Mouse (Mus musculus) midbrain, embryonic 16.5 days (tissue): ENCODE data around the gene Gapt. TPM values are rescaled to one million over a fixed set of nuclear protein-coding genes. Genes with fewer than 3 reads are reported as not detected.
"Not testable (repeated sequence)": the region's sequence is repeated elsewhere in the genome, so short reads cannot be mapped to it uniquely, and the experiment has no call there.

ENCODE experiments used
- ATAC-seq: fragments of 200-750 bp; cut with Nextera tagmentation; 2 replicates; pipeline ENCODE4 v1.8.0; 2017; ENCODE audit warnings: moderate TSS enrichment
- H3K27ac ChIP-seq: fragments of 300-500 bp; sonication (generic); 2 replicates; pipeline ENCODE4 v1.5.1; 2014; ENCODE audit warnings: mild to moderate bottlenecking, low read length, mixed read lengths
- H3K27me3 ChIP-seq: fragments of 300-500 bp; sonication (generic); 2 replicates; pipeline ENCODE4 v1.6.1; 2014; ENCODE audit warnings: low read depth, low read length, mixed read lengths; ENCODE audit not compliant: control insufficient read depth, insufficient read depth
- H3K36me3 ChIP-seq: fragments of 300-500 bp; sonication (generic); 2 replicates; pipeline ENCODE4 v1.6.1; 2014; ENCODE audit warnings: mild to moderate bottlenecking, low read length, moderate library complexity, mixed read lengths; ENCODE audit not compliant: control insufficient read depth, insufficient read depth
- H3K4me1 ChIP-seq: fragments of 300-500 bp; sonication (generic); 2 replicates; pipeline ENCODE4 v1.6.1; 2014; ENCODE audit warnings: mild to moderate bottlenecking, low read length, mixed read lengths; ENCODE audit not compliant: control insufficient read depth, insufficient read depth
- H3K4me2 ChIP-seq: fragments of 300-500 bp; sonication (generic); 2 replicates; pipeline ENCODE4 v1.6.1; 2014; ENCODE audit warnings: mild to moderate bottlenecking, low read length, mixed read lengths
- H3K4me3 ChIP-seq: fragments of 300-500 bp; sonication (generic); 2 replicates; pipeline ENCODE4 v1.5.1; 2014; ENCODE audit warnings: low read depth, mild to moderate bottlenecking, low read length, moderate library complexity, mixed read lengths
- H3K9ac ChIP-seq: fragments of 300-500 bp; sonication (generic); 2 replicates; pipeline ENCODE4 v1.6.1; 2014; ENCODE audit warnings: low read depth, low read length, mixed read lengths
- H3K9me3 ChIP-seq: fragments of 300-500 bp; sonication (generic); replicated peaks from 2 replicates; pipeline ENCODE4 v1.6.1; 2014; ENCODE audit warnings: mild to moderate bottlenecking, low read length, mixed read lengths; ENCODE audit not compliant: control insufficient read depth, poor library complexity, severe bottlenecking
- WGBS: fragments of 180-500 bp; shearing (Covaris S2); extraction: QIAGEN DNeasy Blood & Tissue Kit; methylation state at CpG from one replicate; pipeline ENCODE4 v1.1.7; 2014; 5-methylcytosine and 5-hydroxymethylcytosine counted together
- polyA plus RNA-seq: library from polyadenylated mRNA; unstranded; fragments of >200 nt; fragmentation: Nextera tagmentation; extraction: Ambion mirVana; gene quantifications from 2 replicates; pipeline ENCODE4 v1.2.1, GENCODE M21; 2015

Gene Gapt
- polyA plus RNA-seq, 1 experiment from 2014 or later = not detected

DNA sequence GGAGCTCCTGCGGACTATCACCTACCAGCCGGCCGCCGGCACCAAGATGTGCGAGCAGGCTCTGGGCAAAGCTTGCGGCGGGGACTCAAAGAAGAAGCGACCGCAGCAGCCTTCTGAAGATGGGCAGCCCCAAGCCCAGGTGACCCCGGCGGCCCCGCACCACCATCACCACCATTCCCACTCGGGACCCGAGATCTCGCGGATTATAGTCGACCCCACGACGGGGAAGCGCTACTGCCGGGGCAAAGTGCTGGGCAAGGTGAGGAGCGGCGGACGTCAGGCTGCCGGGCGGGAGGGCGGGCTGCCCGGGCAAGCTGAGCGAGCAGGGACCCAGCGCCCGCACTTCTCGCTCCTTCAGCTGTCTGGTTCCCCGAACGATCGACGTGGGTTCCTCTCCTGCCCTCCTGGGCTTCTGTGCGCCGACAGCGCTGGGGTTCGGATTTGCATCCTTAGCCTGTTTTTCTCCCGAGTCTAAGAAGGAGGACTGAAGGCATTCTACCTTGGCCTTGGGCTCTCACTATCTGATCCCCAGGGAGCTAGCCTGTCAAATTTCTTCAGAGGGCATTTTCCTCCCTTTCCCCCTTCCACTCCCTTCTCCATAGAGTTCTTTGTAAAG, 38.3 kb upstream of the Gapt start:
- ATAC-seq = peak; percentile 34; the same call in 1 of the 2 replicates
- peak overlapping the region; percentile 97 for H3K9ac ChIP-seq

GRCm38 (mm10) chr13:110394291-110395178, 37.5 kb upstream of the Gapt start, which contains the start of gene Plk2:
Gene Plk2 (plus strand): TSS chr13:110395046.
- under 1% methylated on average over 71 of the region's 71 CpGs for WGBS
- Histone ChIP-seq H3K27ac (peak within 1 kb of the TSS; percentile 96), H3K4me3 (peak within 1 kb of the TSS; percentile 88), H3K4me1 (peaks cover 17% of the 10 kb centered on the region), H3K36me3 (peaks cover 22% of the 10 kb centered on the region), H3K9me3 (peaks cover 2% of the 10 kb centered on the region; the same call in 1 of the 2 replicates), H3K4me2 (peak within 1 kb of the TSS; percentile 82), H3K9ac (peak within 1 kb of the TSS; percentile 97), H3K27me3 (no peaks in the 10 kb centered on the region)
- peak; percentile 94 for ATAC-seq

More for the DNA sequence above, 38.3 kb upstream of the Gapt start:
- peak overlapping the region; percentile 96 for H3K27ac ChIP-seq
- peak overlapping the region; percentile 82 for H3K4me2 ChIP-seq
- peaks cover 17% of the 10 kb centered on the region for H3K4me1 ChIP-seq
- under 1% methylated on average over 32 of the region's 41 CpGs for WGBS
- H3K36me3 ChIP-seq = peaks cover 29% of the 10 kb centered on the region
- peak overlapping the region; percentile 88 for H3K4me3 ChIP-seq
- no peaks in the 10 kb centered on the region; the same call in 1 of the 2 replicates for H3K9me3 ChIP-seq
- no peaks in the 10 kb centered on the region for H3K27me3 ChIP-seq

DNA sequence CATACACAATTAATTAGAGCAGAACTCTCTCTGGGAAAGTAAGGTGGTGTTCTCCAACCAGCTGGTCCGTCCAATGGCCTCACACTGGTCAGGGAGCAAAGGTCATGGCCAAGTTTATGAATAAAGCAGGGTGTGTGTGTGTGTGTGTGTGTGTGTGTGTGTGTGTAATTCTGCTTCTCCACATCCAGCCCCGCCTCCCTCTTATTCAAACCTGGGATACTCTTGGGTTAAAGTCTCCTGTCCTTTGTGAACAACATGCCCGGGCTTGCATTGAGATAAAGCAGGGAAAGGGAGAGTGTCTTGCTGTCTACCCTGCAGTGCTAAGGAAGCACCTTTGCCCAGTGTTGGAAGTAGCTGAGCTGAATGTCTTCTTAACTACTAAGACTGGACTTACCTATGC, 35.6 kb upstream of the Gapt start:
- no peaks in the 10 kb centered on the region for H3K27me3 ChIP-seq
- no peak overlapping the region for H3K9ac ChIP-seq
- H3K9me3 ChIP-seq = peaks cover 2% of the 10 kb centered on the region; the same call in 1 of the 2 replicates
- H3K27ac ChIP-seq = no peak overlapping the region
- H3K4me1 ChIP-seq = peaks cover 7% of the 10 kb centered on the region
- H3K4me2 ChIP-seq = no peak overlapping the region
- peaks cover 3% of the 10 kb centered on the region for H3K36me3 ChIP-seq
- ATAC-seq = no peak
- no peak overlapping the region for H3K4me3 ChIP-seq
- WGBS = 48% methylated on average over 3 of the region's 3 CpGs

GRCm38 (mm10) chr13:110392210-110392609, 35.2 kb upstream of the Gapt start:
- no peak overlapping the region for H3K4me3 ChIP-seq
- H3K4me1 ChIP-seq = peaks cover 5% of the 10 kb centered on the region
- no peaks in the 10 kb centered on the region for H3K27me3 ChIP-seq
- no peak for ATAC-seq
- no peaks in the 10 kb centered on the region for H3K36me3 ChIP-seq
- H3K9ac ChIP-seq = no peak overlapping the region
- peaks cover 2% of the 10 kb centered on the region; the same call in 1 of the 2 replicates for H3K9me3 ChIP-seq
- H3K4me2 ChIP-seq = no peak overlapping the region
- no peak overlapping the region for H3K27ac ChIP-seq
- 16% methylated on average over 8 of the region's 8 CpGs for WGBS

- H3K36me3 ChIP-seq = no peaks in the 10 kb centered on the region
- H3K27me3 ChIP-seq = no peaks in the 10 kb centered on the region
- H3K27ac ChIP-seq = no peak overlapping the region
- no peak for ATAC-seq
- no peaks in the 10 kb centered on the region for H3K4me1 ChIP-seq
- H3K4me3 ChIP-seq = no peak overlapping the region
- WGBS = 72% methylated on average over 6 of the region's 6 CpGs
- no peak overlapping the region for H3K9ac ChIP-seq
- no peak overlapping the region for H3K4me2 ChIP-seq
- H3K9me3 ChIP-seq = no peaks in the 10 kb centered on the region; the same call in 1 of the 2 replicates
These were observed 27.5 kb upstream of the Gapt start for GRCm38 (mm10) chr13:110384514-110384913.

- 21% methylated on average over 5 of the region's 5 CpGs for WGBS
- no peaks in the 10 kb centered on the region for H3K4me1 ChIP-seq
- H3K27ac ChIP-seq = no peak overlapping the region
- no peaks in the 10 kb centered on the region for H3K27me3 ChIP-seq
- H3K4me3 ChIP-seq = no peak overlapping the region
- no peak overlapping the region for H3K9ac ChIP-seq
- H3K9me3 ChIP-seq = no peaks in the 10 kb centered on the region
- no peaks in the 10 kb centered on the region for H3K36me3 ChIP-seq
- ATAC-seq = peak; percentile 62; the same call in 1 of the 2 replicates
- H3K4me2 ChIP-seq = no peak overlapping the region
These were observed 25.5 kb upstream of the Gapt start for GRCm38 (mm10) chr13:110382447-110382901.

- no peak; the same call in 1 of the 2 replicates for ATAC-seq
- WGBS = 95% methylated on average over 1 of the region's 1 CpGs
- no peak overlapping the region for H3K4me2 ChIP-seq
These were observed 12.7 kb upstream of the Gapt start for GRCm38 (mm10) chr13:110369673-110370072.

GRCm38 (mm10) chr13:110368556-110369040, 11.6 kb upstream of the Gapt start:
- H3K9me3 ChIP-seq, H3K4me3 ChIP-seq, H3K9ac ChIP-seq, H3K36me3 ChIP-seq, H3K27me3 ChIP-seq, H3K4me1 ChIP-seq, H3K4me2 ChIP-seq, H3K27ac ChIP-seq: not testable (repeated sequence)
- ATAC-seq = peak; percentile 72
- WGBS = 46% methylated on average over 6 of the region's 6 CpGs

More at GRCm38 (mm10) chr13:110369673-110370072, 12.7 kb upstream of the Gapt start:
- H3K36me3 ChIP-seq = no peaks in the 10 kb centered on the region
- H3K4me1 ChIP-seq = no peaks in the 10 kb centered on the region
- H3K27me3 ChIP-seq = no peaks in the 10 kb centered on the region
- no peak overlapping the region for H3K4me3 ChIP-seq
- no peak overlapping the region for H3K9ac ChIP-seq
- H3K27ac ChIP-seq = no peak overlapping the region
- H3K9me3 ChIP-seq = no peaks in the 10 kb centered on the region
